Mouse (Mus musculus): ENCODE results near the gene Spi1. TPM values are rescaled to one million over a fixed set of nuclear protein-coding genes. Genes with fewer than 3 reads are reported as not detected.

Spi1 gene
- total RNA-seq, 2 experiments from 2014 or later: 3.4 to 4.8 TPM

DNA sequence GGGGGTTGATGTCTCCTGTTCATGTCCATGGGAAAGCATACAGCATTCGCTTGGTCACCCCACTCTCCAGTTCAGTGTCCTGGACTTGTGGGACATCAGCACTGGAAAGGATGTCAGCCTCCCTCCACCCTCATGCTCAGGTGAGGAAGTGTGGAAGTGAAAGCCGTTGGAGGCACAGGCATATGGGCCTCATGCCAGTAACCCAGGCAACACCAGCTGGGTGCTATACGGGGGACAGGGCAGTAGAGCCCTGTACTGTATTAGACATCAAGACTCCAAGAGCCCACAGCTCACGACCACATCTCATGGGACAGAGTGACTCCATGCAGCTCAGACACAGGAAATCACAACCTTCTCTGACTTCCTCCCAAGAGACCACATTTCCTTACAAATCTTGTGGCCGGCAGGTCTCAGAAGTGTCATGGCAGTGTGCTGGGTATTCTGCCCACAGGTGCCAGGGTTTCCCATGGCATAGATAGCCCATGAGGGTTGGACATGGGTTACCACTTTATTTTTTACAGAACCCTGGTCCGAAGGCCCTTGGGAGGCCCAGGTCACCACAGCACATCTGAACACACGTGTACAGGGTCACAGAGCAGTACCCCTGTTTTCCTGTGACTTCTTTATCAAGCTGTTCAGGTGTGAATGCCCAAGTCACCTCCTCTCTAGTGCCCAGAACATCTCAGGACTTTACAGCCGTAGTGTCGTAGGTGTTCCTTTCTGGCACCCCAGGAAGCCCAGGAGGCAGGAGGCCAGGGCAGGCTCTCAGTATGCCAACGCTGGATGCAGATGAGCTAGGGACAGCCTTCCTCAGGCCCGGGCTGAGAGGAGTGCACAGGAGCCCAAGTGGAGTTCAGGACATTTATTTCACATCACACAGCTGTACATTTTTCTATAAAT lies 54.6 kb downstream of the Spi1 start:
- no peak for DNase-seq (ENCODE audit: extremely low spot score in 1 of 2, low spot score in 2 of 2)
- TF ChIP-seq CTCF (IDR thresholded peaks at IDR 0.05): no peak
- Histone ChIP-seq H3K4me3 (no peak overlapping the region), H3K27ac (no peak overlapping the region)
- intact Hi-C loops (cut with DNase I): no loop called here

DNA sequence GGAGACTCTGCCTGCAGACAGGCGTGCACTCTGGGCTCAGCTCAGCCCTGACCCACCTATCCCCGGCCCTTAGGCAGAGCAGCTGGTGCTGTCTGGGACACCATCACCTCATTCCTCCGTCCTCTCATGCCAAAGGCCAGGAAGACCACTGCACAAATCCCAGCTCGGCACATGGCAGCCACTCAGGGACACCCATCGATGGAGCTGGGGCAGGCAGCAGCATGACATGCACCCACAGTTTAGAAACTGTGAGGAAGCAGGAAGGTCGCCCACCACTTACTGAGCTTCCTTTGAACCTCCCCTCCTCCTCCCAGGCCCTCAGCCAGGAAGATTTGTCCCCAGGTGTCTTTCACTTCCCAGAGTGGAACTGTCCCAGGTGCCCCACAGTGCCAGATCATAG lies 55.3 kb downstream of the Spi1 start:
- Histone ChIP-seq H3K27ac (no peak overlapping the region), H3K4me3 (no peak overlapping the region)
- intact Hi-C loops (cut with DNase I): no loop called here
- DNase-seq (ENCODE audit: extremely low spot score in 1 of 2, low spot score in 2 of 2): no peak
- no peak for TF ChIP-seq CTCF (IDR thresholded peaks at IDR 0.05)

DNA sequence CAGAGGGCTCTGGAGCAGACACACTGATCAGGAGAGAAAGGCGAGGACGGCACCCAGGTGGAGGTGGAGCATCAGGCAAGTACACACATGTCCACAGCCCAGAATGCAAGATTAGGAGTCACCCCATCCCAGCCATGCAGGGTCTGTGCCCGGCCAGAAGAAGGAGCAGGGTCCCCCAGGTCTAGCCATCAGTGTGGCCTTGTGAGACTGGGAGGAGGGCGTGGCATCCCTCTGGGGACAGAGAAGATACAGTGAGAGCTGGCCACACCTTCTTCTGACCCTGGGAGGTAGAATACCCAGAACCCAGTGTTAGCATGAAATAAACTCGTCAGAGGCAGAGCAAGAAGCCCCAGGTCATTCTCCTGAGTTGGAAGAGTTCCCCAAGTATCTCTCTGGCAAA lies 57.1 kb downstream of the Spi1 start:
- no peak overlapping the region for H3K4me3 ChIP-seq
- no peak for DNase-seq (ENCODE audit: extremely low spot score in 1 of 2, low spot score in 2 of 2)
- intact Hi-C loops (cut with DNase I): no loop called here
- no peak overlapping the region for H3K27ac ChIP-seq
- TF ChIP-seq CTCF (IDR thresholded peaks at IDR 0.05): no peak

DNA sequence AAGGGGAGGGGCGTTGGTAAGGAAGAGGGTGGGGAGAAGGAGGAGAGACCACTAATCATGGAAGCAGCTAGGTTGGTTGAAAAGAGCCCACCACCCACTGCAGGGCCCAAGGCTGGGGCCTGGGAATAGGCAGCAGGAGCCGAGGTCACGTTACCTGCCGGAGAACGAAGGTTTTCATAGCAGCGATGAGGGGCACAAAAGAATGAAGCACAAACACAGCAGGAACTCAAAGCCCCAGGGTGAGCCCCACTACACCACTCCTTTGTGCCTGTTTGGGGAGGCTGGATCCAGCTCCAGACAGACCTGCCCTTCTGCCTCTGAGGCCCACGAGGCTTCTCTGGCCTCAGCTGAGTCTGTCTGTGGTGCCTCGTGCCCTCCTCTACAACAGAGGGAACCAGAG lies 57.6 kb downstream of the Spi1 start:
- Histone ChIP-seq H3K27ac (no peak overlapping the region), H3K4me3 (no peak overlapping the region)
- intact Hi-C loops (cut with DNase I): no loop called here
- DNase-seq (ENCODE audit: extremely low spot score in 1 of 2, low spot score in 2 of 2): no peak
- no peak for TF ChIP-seq CTCF (IDR thresholded peaks at IDR 0.05)

DNA sequence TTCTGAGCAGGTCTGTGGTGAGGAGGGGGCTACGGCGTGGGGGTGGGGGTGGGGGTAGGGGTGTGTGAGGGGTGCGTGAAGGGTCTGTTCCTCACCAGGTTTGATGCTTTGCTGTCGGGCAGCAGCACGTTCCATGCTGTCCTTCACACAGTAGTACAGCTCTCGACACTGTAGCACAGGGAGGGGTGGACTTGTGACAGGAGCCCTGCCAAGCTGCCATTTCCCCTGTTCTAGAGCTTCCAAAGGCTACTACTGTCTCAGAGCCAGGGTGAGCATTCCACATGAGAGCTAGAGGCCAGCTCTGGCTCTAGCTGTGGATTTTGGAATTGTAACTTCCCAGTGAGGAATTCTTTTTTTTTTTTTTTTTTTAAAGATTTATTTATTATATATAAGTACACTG lies 60.7 kb downstream of the Spi1 start:
- H3K4me3 ChIP-seq: no peak overlapping the region
- DNase-seq (ENCODE audit: extremely low spot score in 1 of 2, low spot score in 2 of 2): no peak
- no peak overlapping the region for H3K27ac ChIP-seq
- no peak for TF ChIP-seq CTCF (IDR thresholded peaks at IDR 0.05)
- intact Hi-C loops (cut with DNase I): no loop called here

DNA sequence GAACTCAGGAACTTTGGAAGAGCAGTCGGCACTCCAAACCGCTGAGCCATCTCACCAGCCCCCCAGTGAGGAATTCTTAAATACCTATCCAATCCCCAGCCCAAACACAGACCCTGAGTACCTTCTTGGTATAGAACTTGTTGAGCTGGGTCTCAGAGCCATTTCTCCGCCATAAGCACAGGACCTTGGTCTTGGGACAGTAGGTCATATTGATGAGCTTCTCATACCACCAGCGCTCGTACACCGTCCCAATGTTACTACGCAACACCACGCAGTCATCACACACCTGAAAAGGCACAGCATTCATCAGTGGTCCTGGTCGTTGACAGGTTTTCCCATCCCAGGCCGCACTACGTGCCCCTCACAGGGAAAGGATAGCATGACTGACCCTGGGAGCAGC lies 61.2 kb downstream of the Spi1 start:
- intact Hi-C loops (cut with DNase I): no loop called here
- no peak; the same call in 1 of the 2 replicates for TF ChIP-seq CTCF (IDR thresholded peaks at IDR 0.05)
- H3K4me3 ChIP-seq: no peak overlapping the region
- H3K27ac ChIP-seq: no peak overlapping the region
- DNase-seq (ENCODE audit: extremely low spot score in 1 of 2, low spot score in 2 of 2): no peak

DNA sequence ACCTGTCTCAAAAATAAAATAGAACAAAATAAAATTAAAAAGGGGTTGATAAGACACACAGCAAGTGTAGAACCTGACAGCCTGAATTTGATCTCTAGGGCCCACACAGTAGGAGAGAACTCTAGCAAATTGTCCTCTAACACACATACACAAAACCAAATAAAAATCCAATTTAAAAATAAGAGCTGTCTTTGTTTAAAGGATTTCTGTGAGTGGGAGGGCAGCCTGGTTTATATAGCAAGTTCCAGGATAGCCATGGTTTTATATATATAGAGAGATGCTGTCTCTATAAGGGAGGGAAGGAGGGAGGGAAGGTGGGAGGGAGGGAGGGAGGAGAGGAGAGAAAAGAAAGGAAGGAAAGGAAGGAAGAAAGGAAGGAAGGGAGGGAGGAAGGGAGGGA lies 65.9 kb downstream of the Spi1 start:
- Histone ChIP-seq H3K4me3 (no peak overlapping the region), H3K27ac (no peak overlapping the region)
- no peak for TF ChIP-seq CTCF (IDR thresholded peaks at IDR 0.05)
- intact Hi-C loops (cut with DNase I): no loop called here
- no peak for DNase-seq (ENCODE audit: extremely low spot score in 1 of 2, low spot score in 2 of 2)

DNA sequence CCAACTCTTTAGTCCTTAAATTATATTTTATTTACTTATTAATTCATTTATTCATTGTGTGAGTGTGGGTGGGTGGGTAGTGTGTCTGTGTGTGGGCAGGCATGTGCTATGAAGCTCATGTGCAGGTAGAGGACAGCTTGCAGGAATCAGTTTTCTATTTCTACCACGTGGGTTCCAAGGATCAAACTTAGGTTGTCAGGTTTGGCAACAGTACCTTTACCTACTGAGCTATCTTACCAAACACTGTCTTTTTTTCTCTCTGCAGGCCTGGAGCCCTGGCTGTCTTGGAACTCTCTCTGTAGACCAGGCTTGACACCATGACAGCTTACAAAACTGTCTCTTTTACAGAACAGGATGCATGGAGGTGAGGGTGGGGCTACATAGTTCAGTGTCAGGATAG lies 69.1 kb downstream of the Spi1 start:
- no peak for TF ChIP-seq CTCF (IDR thresholded peaks at IDR 0.05)
- intact Hi-C loops (cut with DNase I): no loop called here
- DNase-seq (ENCODE audit: extremely low spot score in 1 of 2, low spot score in 2 of 2): no peak
- H3K27ac ChIP-seq: no peak overlapping the region
- H3K4me3 ChIP-seq: no peak overlapping the region

DNA sequence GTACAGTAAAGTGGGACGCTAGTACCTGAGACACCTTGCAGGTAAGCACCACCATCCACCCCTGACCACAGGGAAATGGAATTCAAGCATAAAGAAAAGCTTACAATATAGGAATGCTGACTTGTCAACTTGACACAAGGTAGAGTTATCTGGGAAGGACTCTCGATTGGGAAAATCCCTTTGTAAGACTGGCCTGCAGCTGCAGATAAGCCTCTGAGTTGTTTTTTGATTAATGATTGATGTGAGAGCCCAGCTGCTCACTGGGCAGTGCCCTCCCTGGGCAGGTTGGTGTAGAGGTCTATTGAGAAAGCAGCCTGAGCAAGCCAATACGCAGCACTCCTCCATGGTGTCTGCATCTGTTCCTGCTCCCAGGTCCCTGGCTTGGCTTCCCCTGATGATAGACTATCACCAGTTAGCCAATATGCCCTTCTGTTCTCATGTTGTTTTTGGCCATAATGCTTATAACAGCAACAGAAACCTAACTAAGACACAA lies 70.7 kb downstream of the Spi1 start:
- DNase-seq (ENCODE audit: extremely low spot score in 1 of 2, low spot score in 2 of 2): no peak
- Histone ChIP-seq H3K27ac (no peak overlapping the region), H3K4me3 (no peak overlapping the region)
- intact Hi-C loops (cut with DNase I): no loop called here
- no peak for TF ChIP-seq CTCF (IDR thresholded peaks at IDR 0.05)

DNA sequence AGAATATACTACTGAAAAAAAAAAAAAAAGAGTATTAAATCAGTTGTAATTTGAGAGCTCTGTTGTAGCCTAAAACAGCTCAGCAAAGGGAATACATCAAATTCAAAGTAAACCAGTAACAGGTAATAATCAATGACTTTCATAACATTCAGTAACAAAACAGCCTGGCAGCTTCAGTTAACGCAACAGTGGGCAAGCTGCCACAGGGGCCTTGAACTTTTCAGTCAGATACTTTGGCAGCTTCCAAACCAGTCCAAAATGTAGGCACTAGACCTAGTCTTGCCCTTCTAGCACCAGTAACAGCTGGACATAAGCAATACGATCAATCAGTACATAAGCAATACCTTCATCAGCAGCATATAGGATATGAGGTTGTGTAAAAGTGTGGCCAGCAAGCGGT lies 71.9 kb downstream of the Spi1 start:
- no peak for TF ChIP-seq CTCF (IDR thresholded peaks at IDR 0.05)
- H3K4me3 ChIP-seq: no peak overlapping the region
- intact Hi-C loops (cut with DNase I): no loop called here
- no peak overlapping the region for H3K27ac ChIP-seq
- no peak for DNase-seq (ENCODE audit: extremely low spot score in 1 of 2, low spot score in 2 of 2)

DNA sequence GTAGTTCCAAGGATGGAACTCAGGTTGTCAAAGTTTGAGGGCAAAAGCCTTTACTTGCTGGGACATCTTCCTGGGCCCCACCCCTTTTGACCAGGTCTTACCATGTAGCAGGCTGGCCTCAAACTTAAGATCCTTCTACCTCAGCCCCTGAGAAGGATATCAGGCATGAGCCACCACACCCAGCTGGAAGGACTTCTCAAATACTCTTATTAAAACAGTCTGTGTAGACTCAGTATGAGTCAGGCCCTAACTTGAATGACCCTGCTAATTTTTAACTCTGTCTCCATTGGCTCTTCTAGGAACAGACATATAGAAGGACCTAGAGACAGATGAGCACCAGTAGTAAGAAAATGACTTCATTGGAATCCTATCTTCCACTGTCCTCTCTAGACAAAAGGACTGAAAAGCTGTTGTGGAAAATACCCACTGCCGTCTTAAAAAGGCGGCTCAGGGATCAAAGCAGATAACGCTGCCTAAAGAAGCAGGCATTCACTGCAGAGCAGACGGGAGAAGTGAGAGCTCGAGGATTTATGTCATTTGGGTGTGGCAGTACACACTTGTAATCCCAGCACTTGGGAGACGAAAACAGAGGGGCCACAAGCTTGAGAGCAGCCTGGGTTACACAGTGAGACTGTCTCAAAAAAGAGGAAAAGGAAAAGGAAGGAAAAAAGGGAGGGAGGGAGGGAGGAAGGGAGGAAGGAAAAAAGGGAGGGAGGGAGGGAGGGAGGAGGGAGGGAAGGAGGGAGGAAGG lies 75.0 kb downstream of the Spi1 start:
- intact Hi-C loops (cut with DNase I): loop anchor here (2.0 kb wide), 1 partner anchor 14 kb away; no protein-coding TSS in a partner anchor
- H3K27ac ChIP-seq: no peak overlapping the region
- no peak overlapping the region for H3K4me3 ChIP-seq
- no peak for DNase-seq (ENCODE audit: extremely low spot score in 1 of 2, low spot score in 2 of 2)
- TF ChIP-seq CTCF (IDR thresholded peaks at IDR 0.05): no peak

DNA sequence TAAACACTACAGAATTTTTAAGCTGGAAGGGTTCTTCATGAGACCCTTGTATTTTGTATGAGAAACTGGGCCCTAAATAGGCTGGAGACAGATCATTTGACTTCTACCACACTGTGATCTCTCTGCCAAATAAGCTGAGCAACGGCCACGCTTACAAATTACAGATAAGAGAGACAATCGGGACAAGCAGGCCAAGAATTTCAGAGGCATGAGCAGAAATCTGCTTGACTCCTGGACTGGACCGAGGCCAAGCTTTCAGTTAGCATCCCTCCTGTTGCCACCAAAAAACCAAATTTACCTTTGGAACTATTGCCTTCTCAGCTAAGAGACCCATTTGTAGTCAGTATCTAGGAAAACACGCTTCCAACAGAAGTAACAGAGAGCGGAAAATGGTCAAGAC lies 78.4 kb downstream of the Spi1 start:
- DNase-seq (ENCODE audit: extremely low spot score in 1 of 2, low spot score in 2 of 2): no peak
- Histone ChIP-seq H3K4me3 (no peak overlapping the region), H3K27ac (no peak overlapping the region)
- intact Hi-C loops (cut with DNase I): no loop called here
- TF ChIP-seq CTCF (IDR thresholded peaks at IDR 0.05): no peak
